Mouse (Mus musculus) lung, postnatal 25 days (tissue): ENCODE measurements around the gene Napa.

Source experiments
- DNase-seq: peaks from one replicate; pipeline ENCODE4 v3.0.0; 2022; ENCODE audit warnings: low spot score

Gene Napa

GRCm38 (mm10) chr7:16098021-16099017, at the start of gene Napa:
Napa (plus strand) TSS chr7:16098458.
- peak; percentile 100 for DNase-seq

GRCm38 (mm10) chr7:16048675-16049575, 49.3 kb upstream of the Napa start:
- DNase-seq: no peak

- DNase-seq: no peak
Measured at GRCm38 (mm10) chr7:16049576-16049915, 48.7 kb upstream of the Napa start.

GRCm38 (mm10) chr7:16050600-16050999, 47.7 kb upstream of the Napa start:
- no peak for DNase-seq

GRCm38 (mm10) chr7:16051883-16052595, 46.2 kb upstream of the Napa start:
- peak; percentile 87 for DNase-seq

- peak; percentile 97 for DNase-seq
Measured at GRCm38 (mm10) chr7:16052684-16053083, 45.6 kb upstream of the Napa start.

GRCm38 (mm10) chr7:16053105-16053504, 45.2 kb upstream of the Napa start:
- DNase-seq: no peak

- no peak for DNase-seq
Measured at GRCm38 (mm10) chr7:16054966-16055365, 43.3 kb upstream of the Napa start.

GRCm38 (mm10) chr7:16055665-16056064, 42.6 kb upstream of the Napa start:
- no peak for DNase-seq

GRCm38 (mm10) chr7:16056459-16057135, 41.7 kb upstream of the Napa start:
- DNase-seq: no peak

GRCm38 (mm10) chr7:16057136-16057534, 41.1 kb upstream of the Napa start:
- peak; percentile 64 for DNase-seq

- DNase-seq: no peak
Measured at GRCm38 (mm10) chr7:16061219-16062098, 36.8 kb upstream of the Napa start, which contains the start of gene Zfp541. Zfp541 (plus strand) TSS chr7:16061814.

GRCm38 (mm10) chr7:16062099-16062420, 36.2 kb upstream of the Napa start:
- no peak for DNase-seq

GRCm38 (mm10) chr7:16063490-16063889, 34.8 kb upstream of the Napa start:
- DNase-seq: no peak

- DNase-seq: no peak
Measured at GRCm38 (mm10) chr7:16070846-16071245, 27.4 kb upstream of the Napa start.

- DNase-seq: no peak
Measured at GRCm38 (mm10) chr7:16071906-16072305, 26.4 kb upstream of the Napa start.

- no peak for DNase-seq
Measured at GRCm38 (mm10) chr7:16079947-16080346, 18.3 kb upstream of the Napa start.

- no peak for DNase-seq
Measured at GRCm38 (mm10) chr7:16080581-16080980, 17.7 kb upstream of the Napa start.

GRCm38 (mm10) chr7:16083361-16083760, 14.9 kb upstream of the Napa start:
- DNase-seq: no peak

- DNase-seq: no peak
Measured at GRCm38 (mm10) chr7:16087587-16087986, 10.7 kb upstream of the Napa start.

- DNase-seq: no peak
Measured at GRCm38 (mm10) chr7:16094592-16094991, 3.7 kb upstream of the Napa start.
